Mouse (Mus musculus): Measurements from ENCODE around the gene Myo1b. TPM values are rescaled to one million over a fixed set of nuclear protein-coding genes. Genes with fewer than 3 reads are reported as not detected.

Myo1b gene
- polyA plus RNA-seq, 1 experiment from 2014 or later, result 72.4 TPM

DNA sequence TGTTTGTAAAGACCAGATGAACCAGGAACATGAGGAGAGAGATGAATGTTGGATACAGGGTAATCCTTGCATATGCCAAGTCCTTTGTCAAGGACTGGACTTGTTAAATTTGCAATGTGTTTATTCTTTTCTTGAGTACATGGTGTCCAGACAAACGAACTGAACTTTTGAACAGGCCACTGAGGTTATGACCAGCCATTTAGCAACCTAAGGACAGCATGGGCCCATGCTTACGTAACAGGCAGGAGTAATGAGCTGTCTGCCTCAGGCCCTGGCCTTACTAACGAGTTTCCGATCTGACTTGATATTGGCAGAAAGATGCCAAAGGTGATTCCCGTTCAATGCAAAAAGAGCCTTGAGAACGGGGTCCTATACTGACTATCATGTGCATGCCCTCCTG, 156.2 kb downstream of the Myo1b start:
- 74% methylated on average over 6 of the region's 6 CpGs for WGBS
- Histone ChIP-seq H3K27ac (no peak overlapping the region), H3K4me2 (no peak overlapping the region), H3K9me3 (replicated peaks) (no peaks in the 10 kb centered on the region), H3K9ac (no peak overlapping the region), H3K36me3 (peaks cover 84% of the 10 kb centered on the region), H3K4me1 (peaks cover 7% of the 10 kb centered on the region; the same call in 1 of the 2 replicates), H3K27me3 (no peaks in the 10 kb centered on the region), H3K4me3 (replicated peaks) (no peak overlapping the region)
- no peak for ATAC-seq (replicated peaks; ENCODE audit: low FRiP score)

DNA sequence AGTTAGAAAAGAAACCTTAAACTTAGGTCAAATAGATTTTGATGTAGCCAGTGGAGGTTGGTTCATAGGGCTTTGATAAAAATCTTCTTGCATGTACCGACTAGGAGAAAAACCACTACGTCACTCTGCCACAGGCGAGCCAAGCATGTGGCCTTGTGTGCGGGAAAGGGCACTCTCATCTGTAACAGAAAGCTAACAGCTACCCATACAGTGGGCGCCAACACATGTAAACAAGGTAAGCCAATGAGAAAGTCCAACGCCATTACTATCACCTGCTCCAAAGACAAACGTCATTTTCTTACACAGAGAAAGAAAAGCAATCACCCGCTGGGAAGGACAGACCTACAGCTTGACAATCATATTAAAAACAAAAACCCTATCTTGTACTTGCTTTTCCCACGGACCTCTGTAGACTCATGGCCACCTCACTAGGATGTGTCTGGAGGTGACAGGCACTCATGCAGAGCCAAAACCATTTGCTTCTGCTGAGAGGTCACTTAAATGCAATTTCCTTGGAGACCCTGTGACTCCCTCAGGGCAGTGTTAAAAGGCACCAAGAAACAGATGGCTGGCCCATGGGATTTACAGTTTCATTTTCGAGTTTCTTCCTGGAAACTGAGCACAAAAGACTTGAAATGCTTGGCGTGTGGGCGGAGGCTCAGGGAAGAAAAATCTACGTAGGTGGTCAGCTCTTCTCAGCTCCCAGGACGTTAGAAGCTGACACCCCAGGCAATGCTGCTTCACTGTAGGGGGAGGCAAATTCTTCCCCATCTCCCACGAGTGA, 157.4 kb downstream of the Myo1b start:
- Histone ChIP-seq H3K9me3 (replicated peaks) (no peaks in the 10 kb centered on the region), H3K4me1 (peaks cover 7% of the 10 kb centered on the region; the same call in 1 of the 2 replicates), H3K4me3 (replicated peaks) (no peak overlapping the region), H3K9ac (no peak overlapping the region), H3K4me2 (peak overlapping the region; percentile 17; the same call in 1 of the 2 replicates), H3K27ac (peak overlapping the region; percentile 69), H3K36me3 (peaks cover 91% of the 10 kb centered on the region), H3K27me3 (no peaks in the 10 kb centered on the region)
- 54% methylated on average over 15 of the region's 15 CpGs for WGBS
- peak; percentile 92 for ATAC-seq (replicated peaks; ENCODE audit: low FRiP score)

DNA sequence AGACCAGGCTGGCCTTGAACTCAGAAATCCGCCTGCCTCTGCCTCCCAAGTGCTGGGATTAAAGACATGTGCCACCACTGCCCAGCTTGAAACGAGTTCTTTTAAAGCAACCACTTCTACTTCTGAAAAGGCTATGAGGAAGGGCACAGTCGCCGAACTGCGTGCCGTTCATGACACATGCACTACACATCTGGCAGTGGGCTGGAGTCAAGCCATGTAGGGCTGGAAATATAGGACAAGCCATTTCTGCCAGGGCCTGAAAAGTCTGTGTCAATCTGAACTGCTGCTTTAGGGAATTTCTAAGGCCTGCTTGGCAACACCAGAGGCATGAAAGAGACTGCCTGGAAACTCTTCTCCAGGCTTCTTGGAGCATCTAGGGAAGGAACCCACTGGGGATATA, 162.2 kb downstream of the Myo1b start:
- WGBS, result 90% methylated on average over 6 of the region's 6 CpGs
- H3K4me2 ChIP-seq, result no peak overlapping the region

DNA sequence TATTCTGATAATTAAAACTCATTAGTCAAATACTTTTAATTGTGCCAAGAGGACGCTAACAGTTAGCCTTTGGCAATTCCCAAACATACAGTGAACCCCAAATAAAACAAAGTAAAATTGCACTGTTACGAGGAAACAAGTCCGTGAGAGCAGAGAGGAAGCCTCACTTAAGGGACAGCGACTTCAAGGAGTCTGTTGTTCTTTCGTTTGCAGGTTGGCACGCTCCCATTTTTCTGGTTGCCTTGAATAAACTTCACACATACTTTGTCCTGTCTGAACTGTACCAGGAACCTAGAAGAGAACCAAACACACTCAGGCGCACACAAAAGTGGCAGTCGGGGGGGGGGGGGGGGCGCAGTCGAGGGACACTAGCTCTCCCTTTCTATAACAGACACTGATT, 164.9 kb downstream of the Myo1b start:
- 74% methylated on average over 10 of the region's 10 CpGs for WGBS
- H3K27me3 ChIP-seq, result no peaks in the 10 kb centered on the region
- no peaks in the 10 kb centered on the region for H3K9me3 ChIP-seq (replicated peaks)
- H3K9ac ChIP-seq, result no peak overlapping the region
- H3K4me2 ChIP-seq, result no peak overlapping the region
- no peak overlapping the region for H3K4me3 ChIP-seq (replicated peaks)
- no peak for ATAC-seq (replicated peaks; ENCODE audit: low FRiP score)
- H3K4me1 ChIP-seq, result peaks cover 9% of the 10 kb centered on the region; the same call in 1 of the 2 replicates
- H3K36me3 ChIP-seq, result peaks cover 53% of the 10 kb centered on the region
- H3K27ac ChIP-seq, result no peak overlapping the region

More for the DNA sequence above, 162.2 kb downstream of the Myo1b start:
- no peak overlapping the region for H3K9ac ChIP-seq
- no peaks in the 10 kb centered on the region for H3K27me3 ChIP-seq
- peaks cover 72% of the 10 kb centered on the region for H3K36me3 ChIP-seq
- ATAC-seq (replicated peaks; ENCODE audit: low FRiP score), result no peak
- no peak overlapping the region for H3K4me3 ChIP-seq (replicated peaks)
- H3K27ac ChIP-seq, result no peak overlapping the region
- H3K9me3 ChIP-seq (replicated peaks), result no peaks in the 10 kb centered on the region
- peaks cover 1% of the 10 kb centered on the region; the same call in 1 of the 2 replicates for H3K4me1 ChIP-seq

DNA sequence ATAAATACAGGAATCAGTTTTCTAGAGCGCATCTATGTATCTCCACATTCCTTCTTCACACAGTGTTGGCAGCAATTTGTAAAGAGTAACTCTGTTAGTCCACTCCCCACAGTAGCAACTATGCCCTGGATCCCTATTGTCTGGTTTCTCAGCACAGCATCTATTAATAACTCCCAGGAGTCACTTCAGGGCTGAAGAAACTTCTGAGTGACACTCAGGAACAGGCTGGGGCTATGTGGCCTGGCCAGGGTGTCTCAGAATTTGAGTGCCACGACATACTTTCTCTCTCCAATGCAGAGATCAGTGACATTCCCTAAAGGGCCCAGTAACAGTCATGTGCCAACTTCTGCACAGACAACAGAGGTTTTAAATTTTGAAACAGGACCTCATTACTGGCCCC, 167.6 kb downstream of the Myo1b start:
- Histone ChIP-seq H3K27me3 (no peaks in the 10 kb centered on the region), H3K9ac (no peak overlapping the region), H3K27ac (no peak overlapping the region), H3K9me3 (replicated peaks) (no peaks in the 10 kb centered on the region), H3K36me3 (peaks cover 42% of the 10 kb centered on the region), H3K4me3 (replicated peaks) (no peak overlapping the region), H3K4me2 (no peak overlapping the region), H3K4me1 (peaks cover 9% of the 10 kb centered on the region; the same call in 1 of the 2 replicates)
- 78% methylated on average over 2 of the region's 2 CpGs for WGBS
- no peak for ATAC-seq (replicated peaks; ENCODE audit: low FRiP score)

DNA sequence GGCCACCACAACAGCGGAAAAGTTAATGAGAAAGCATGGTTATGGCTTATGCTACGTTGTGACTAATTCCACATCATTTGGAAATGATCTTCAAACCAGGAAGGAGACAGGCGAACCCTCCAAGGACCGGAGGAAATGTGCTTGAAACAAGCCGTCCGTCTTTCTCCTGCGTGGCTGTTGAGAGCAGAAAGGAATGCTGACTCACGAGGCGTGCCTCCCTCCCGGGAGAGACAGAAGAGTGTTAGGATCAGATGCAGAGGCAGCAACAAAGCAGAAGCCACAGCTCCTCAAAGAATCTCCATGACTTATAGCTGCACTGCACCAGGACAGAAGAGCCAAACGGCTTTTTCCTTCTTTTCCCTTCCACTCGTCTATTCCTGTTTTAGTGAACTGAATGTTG, 168.4 kb downstream of the Myo1b start:
- no peak for ATAC-seq (replicated peaks; ENCODE audit: low FRiP score)
- 29% methylated on average over 12 of the region's 12 CpGs for WGBS
- H3K27ac ChIP-seq, result peak overlapping the region; percentile 32

DNA sequence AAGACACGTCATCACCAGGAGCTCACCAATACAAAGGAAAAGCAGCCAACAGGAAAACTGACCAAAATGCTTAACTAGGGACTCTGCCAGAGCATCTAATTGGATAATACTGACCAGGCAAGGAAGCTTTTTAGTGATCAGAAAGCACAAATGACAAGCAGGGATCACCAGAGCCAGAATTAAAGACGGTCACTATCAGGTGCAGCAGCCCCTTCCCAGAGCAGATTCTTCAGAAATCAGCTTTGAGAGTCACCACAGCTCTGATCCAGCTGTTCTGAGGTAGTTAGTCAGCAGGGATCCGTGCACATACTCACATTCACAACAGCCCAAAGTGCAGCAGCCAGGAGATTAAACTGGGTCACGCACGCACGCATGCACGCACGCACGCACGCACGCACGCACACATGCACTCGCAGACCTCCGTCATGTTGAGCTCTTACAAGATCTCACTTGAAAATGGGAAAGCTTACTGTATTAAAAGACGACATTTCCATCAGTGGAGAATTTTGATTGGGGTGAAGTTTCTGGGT, 169.1 kb downstream of the Myo1b start:
- Histone ChIP-seq H3K4me1 (peaks cover 9% of the 10 kb centered on the region; the same call in 1 of the 2 replicates), H3K27ac (no peak overlapping the region), H3K27me3 (no peaks in the 10 kb centered on the region), H3K4me2 (no peak overlapping the region), H3K9me3 (replicated peaks) (no peaks in the 10 kb centered on the region), H3K9ac (no peak overlapping the region), H3K4me3 (replicated peaks) (no peak overlapping the region), H3K36me3 (peaks cover 31% of the 10 kb centered on the region)
- no peak for ATAC-seq (replicated peaks; ENCODE audit: low FRiP score)
- 84% methylated on average over 15 of the region's 15 CpGs for WGBS

More for the DNA sequence above, 168.4 kb downstream of the Myo1b start:
- no peaks in the 10 kb centered on the region for H3K27me3 ChIP-seq
- peaks cover 38% of the 10 kb centered on the region for H3K36me3 ChIP-seq
- H3K9ac ChIP-seq, result no peak overlapping the region
- H3K4me3 ChIP-seq (replicated peaks), result no peak overlapping the region
- no peaks in the 10 kb centered on the region for H3K9me3 ChIP-seq (replicated peaks)
- H3K4me1 ChIP-seq, result peaks cover 9% of the 10 kb centered on the region; the same call in 1 of the 2 replicates
- no peak overlapping the region for H3K4me2 ChIP-seq

DNA sequence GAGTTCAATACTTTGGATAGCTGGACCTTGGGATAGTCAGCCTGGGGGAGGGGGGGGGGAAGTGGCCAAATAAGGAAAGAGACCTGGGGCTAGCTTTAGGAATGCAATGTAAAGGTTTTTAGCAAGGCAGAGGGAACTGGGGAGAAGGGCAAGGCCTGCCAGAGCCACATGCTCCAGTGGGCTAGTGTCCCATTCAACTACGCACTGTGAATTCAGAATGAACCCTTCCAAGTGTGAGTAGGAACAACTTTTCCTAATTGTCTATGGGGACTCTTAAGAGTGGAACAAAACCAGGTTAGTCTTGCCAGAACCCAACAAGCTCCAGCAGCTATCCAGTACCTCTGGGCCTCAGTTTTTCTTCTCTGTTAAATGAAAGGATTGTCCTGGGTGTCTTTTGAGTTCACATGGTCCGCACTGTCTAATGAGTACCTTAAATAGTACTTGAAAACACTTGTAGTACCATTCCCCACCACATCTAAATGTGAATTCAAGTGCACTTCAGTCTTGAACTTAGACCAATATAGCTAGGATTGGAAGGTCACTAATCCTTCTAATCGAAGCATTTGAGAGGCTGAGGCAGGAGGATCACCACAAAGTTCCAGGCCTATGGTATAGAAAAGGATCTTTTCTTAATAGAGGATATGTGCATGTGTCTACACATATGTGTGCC, 172.0 kb downstream of the Myo1b start:
- WGBS, result 96% methylated on average over 3 of the region's 3 CpGs
- Histone ChIP-seq H3K4me2 (no peak overlapping the region), H3K27ac (no peak overlapping the region), H3K9ac (no peak overlapping the region), H3K4me3 (replicated peaks) (no peak overlapping the region), H3K9me3 (replicated peaks) (no peaks in the 10 kb centered on the region), H3K36me3 (peaks cover 16% of the 10 kb centered on the region), H3K27me3 (no peaks in the 10 kb centered on the region), H3K4me1 (peaks cover 9% of the 10 kb centered on the region; the same call in 1 of the 2 replicates)
- no peak for ATAC-seq (replicated peaks; ENCODE audit: low FRiP score)

DNA sequence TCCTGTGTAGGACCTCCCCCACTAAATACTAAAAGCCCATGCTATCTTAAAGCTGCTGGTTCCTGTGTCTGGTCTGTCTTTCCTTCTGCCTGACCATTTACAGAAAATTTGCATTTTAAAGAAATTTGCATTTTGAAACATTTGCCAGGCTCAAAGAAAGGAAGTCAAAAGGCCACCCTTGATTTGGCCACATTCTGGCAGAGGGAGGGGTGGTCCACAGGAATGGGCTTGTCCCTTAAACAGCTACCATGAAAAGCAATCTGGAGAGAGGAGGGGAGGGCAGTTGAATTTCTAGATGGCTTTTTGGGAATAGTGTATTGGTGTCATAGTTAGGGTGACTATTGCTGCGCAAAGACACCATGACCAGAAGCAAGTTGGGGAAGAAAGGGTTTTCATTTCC, 173.3 kb downstream of the Myo1b start:
- no peak overlapping the region for H3K4me3 ChIP-seq (replicated peaks)
- H3K4me2 ChIP-seq, result no peak overlapping the region
- ATAC-seq (replicated peaks; ENCODE audit: low FRiP score), result no peak
- peaks cover 7% of the 10 kb centered on the region; the same call in 1 of the 2 replicates for H3K4me1 ChIP-seq
- no peak overlapping the region for H3K27ac ChIP-seq
- no peak overlapping the region for H3K9ac ChIP-seq
- WGBS, result 100% methylated on average over 1 of the region's 1 CpGs
- no peaks in the 10 kb centered on the region for H3K9me3 ChIP-seq (replicated peaks)
- no peaks in the 10 kb centered on the region for H3K27me3 ChIP-seq
- H3K36me3 ChIP-seq, result peaks cover 13% of the 10 kb centered on the region

DNA sequence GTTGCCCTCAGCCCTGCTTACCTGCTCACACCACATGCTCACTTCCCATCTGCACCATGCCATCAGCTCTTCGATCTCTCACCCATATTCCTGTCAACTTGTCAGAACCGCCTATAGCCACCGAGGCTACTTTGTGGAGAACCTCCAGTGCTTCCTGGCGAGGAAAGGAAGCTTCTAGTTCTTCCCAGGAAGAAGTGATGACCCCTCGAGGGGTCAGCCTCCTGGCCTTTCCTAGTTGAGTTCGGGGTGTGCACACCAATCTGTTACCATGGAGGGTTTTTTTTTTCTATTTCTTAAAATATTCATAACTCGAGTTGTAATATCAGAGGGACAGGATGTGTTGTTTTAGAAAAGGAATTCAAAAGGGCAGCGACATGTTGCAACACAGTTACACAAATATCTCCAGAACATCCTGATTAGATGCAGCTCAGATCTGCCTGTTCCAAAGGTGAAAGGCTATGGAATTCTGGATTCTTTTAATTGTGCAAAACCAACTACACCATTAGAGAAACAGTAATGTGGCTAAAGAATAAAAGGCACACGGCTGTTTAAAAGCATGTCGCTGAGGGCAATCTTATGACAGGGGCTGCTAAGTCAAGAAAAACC, 175.1 kb downstream of the Myo1b start:
- peaks cover 13% of the 10 kb centered on the region for H3K36me3 ChIP-seq
- 73% methylated on average over 10 of the region's 10 CpGs for WGBS
- ATAC-seq (replicated peaks; ENCODE audit: low FRiP score), result no peak
- no peaks in the 10 kb centered on the region for H3K9me3 ChIP-seq (replicated peaks)
- no peaks in the 10 kb centered on the region for H3K27me3 ChIP-seq
- no peaks in the 10 kb centered on the region for H3K4me1 ChIP-seq
- H3K27ac ChIP-seq, result no peak overlapping the region
- H3K4me2 ChIP-seq, result no peak overlapping the region
- no peak overlapping the region for H3K4me3 ChIP-seq (replicated peaks)
- H3K9ac ChIP-seq, result no peak overlapping the region

DNA sequence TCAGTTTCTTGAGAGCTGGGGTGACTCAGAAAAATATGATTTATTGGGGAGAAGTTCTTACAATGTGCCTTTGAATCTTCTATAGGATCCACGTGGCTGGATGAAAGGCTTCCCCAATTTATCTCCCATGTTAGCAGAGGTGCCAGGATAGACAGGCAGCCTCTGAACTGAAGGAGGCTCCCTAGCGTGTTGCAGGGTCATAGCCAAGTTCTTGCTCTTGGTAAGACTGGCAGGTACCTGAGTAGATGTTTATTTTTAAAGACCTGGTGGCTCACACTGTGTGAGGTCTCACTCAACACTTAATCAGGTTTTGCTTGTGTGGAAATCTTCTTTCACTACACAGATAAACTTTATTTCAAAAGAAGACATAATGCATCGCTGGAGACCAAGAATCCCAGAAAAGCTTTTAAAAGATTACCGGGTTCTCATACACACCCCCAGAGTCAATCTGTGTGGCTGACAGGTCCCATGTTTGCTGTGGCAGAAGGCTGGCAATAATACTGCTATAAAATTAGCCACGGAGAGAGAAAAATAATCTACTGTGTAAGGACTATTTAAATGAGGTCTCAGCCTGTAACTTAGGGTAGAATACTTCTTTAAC, 176.5 kb downstream of the Myo1b start:
- Histone ChIP-seq H3K36me3 (peaks cover 5% of the 10 kb centered on the region; the same call in 1 of the 2 replicates), H3K9me3 (replicated peaks) (no peaks in the 10 kb centered on the region), H3K27me3 (no peaks in the 10 kb centered on the region), H3K9ac (no peak overlapping the region), H3K4me3 (replicated peaks) (no peak overlapping the region), H3K4me1 (no peaks in the 10 kb centered on the region), H3K4me2 (no peak overlapping the region), H3K27ac (no peak overlapping the region)
- WGBS, result 66% methylated on average over 5 of the region's 5 CpGs
- no peak for ATAC-seq (replicated peaks; ENCODE audit: low FRiP score)
